Mouse (Mus musculus) stomach, postnatal 0 days (tissue): ENCODE data around the gene Bcat1.
A peak's percentile ranks its signal among the peaks of the same experiment; 100 is the strongest.

Source experiments
- CTCF ChIP-seq: IDR thresholded peaks from 2 replicates; pipeline ENCODE4 v1.5.1; 2016; ENCODE audit warnings: antibody characterized with exemption, low read depth, mild to moderate bottlenecking, moderate library complexity
- EP300 ChIP-seq: optimal IDR thresholded peaks from 2 replicates; pipeline ENCODE3; 2016; ENCODE audit warnings: antibody characterized with exemption

DNA sequence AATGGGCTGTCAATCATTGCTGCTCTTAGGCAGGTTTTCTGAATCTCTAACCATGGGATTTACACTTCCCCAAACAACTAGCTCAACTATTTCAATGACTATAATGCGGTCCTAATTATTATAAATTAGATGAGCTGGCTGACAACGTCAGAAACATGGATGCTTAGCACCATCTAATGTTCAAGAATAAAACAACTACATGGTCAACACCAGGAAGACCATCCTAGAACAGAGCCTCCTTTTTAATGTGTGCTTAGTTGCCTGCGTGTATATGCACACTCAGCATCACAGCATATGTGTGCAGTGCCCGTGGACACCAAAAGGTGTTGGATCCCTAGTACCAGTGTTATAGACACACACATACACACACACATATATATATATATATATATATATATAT, 111.8 kb downstream of the Bcat1 start:
- TF ChIP-seq CTCF (peak; percentile 65), EP300 (no peak)
